Mouse (Mus musculus) hindbrain, embryonic 14.5 days (tissue): ENCODE results near the gene Trim11. TPM values are rescaled to one million over a fixed set of nuclear protein-coding genes. Genes with fewer than 3 reads are reported as not detected.

Experiments
- ATAC-seq: fragments of 200-750 bp; cut with Nextera tagmentation; 2 replicates; pipeline ENCODE4 v1.8.0; 2017; ENCODE audit warnings: moderate number of reproducible peaks, mild to moderate bottlenecking, moderate TSS enrichment, moderate library complexity; ENCODE audit not compliant: low FRiP score
- DNase-seq: peaks from one replicate; pipeline ENCODE4 v3.0.0-alpha.2; 2015; ENCODE audit warnings: low spot score
- H3K27ac ChIP-seq: fragments of 300-500 bp; sonication (generic); 2 replicates; pipeline ENCODE4 v1.5.1; 2014; ENCODE audit warnings: mild to moderate bottlenecking, moderate library complexity
- H3K27me3 ChIP-seq: fragments of 300-500 bp; sonication (generic); 2 replicates; pipeline ENCODE4 v1.6.1; 2014; ENCODE audit warnings: mild to moderate bottlenecking, low read length, mixed read lengths; ENCODE audit not compliant: control insufficient read depth, insufficient read depth
- H3K36me3 ChIP-seq: fragments of 300-500 bp; sonication (generic); replicated peaks from 2 replicates; pipeline ENCODE4 v1.6.1; 2014; ENCODE audit not compliant: control insufficient read depth, insufficient read depth
- H3K4me1 ChIP-seq: fragments of 300-500 bp; sonication (generic); replicated peaks from 2 replicates; pipeline ENCODE4 v1.6.1; 2014; ENCODE audit warnings: antibody characterized with exemption, low read length, mixed read lengths; ENCODE audit not compliant: control insufficient read depth, insufficient read depth
- H3K4me2 ChIP-seq: fragments of 300-500 bp; sonication (generic); replicated peaks from 2 replicates; pipeline ENCODE4 v1.6.1; 2014; ENCODE audit warnings: mild to moderate bottlenecking, moderate library complexity
- H3K4me3 ChIP-seq: fragments of 300-500 bp; sonication (generic); replicated peaks from 2 replicates; pipeline ENCODE4 v1.5.1; 2014; ENCODE audit warnings: mild to moderate bottlenecking, low read length
- H3K9ac ChIP-seq: fragments of 300-500 bp; sonication (generic); 2 replicates; pipeline ENCODE4 v1.6.1; 2014
- H3K9me3 ChIP-seq: fragments of 300-500 bp; sonication (generic); 2 replicates; pipeline ENCODE4 v1.6.1; 2016; ENCODE audit warnings: low read length; ENCODE audit not compliant: control insufficient read depth
- WGBS: fragments of 180-500 bp; shearing (Covaris S2); extraction: QIAGEN DNeasy Blood & Tissue Kit; methylation state at CpG from one replicate; pipeline ENCODE4 v1.1.7; 2014; 5-methylcytosine and 5-hydroxymethylcytosine counted together
- polyA plus RNA-seq: library from polyadenylated mRNA; unstranded; fragments of >200 nt; fragmentation: Nextera tagmentation; extraction: Ambion mirVana; gene quantifications from 2 replicates; pipeline ENCODE4 v1.2.1, GENCODE M21; 2014

Gene Trim11
- polyA plus RNA-seq, 1 experiment from 2014 or later: 18.9 TPM

- no peaks in the 10 kb centered on the region for H3K9me3 ChIP-seq
- peak; percentile 91 for ATAC-seq
- H3K27me3 ChIP-seq: no peaks in the 10 kb centered on the region
- H3K4me1 ChIP-seq: peaks cover 58% of the 10 kb centered on the region
- H3K9ac ChIP-seq: peak within 1 kb of the TSS; percentile 97
- WGBS: under 1% methylated on average over 49 of the region's 49 CpGs
- peaks cover 2% of the 10 kb centered on the region; the same call in 1 of the 2 replicates for H3K36me3 ChIP-seq
- H3K4me2 ChIP-seq: peak within 1 kb of the TSS; percentile 95
- H3K4me3 ChIP-seq: peak within 1 kb of the TSS; percentile 77
- peak within 1 kb of the TSS; percentile 100 for H3K27ac ChIP-seq
- DNase-seq: peak; percentile 99
Observed at GRCm38 (mm10) chr11:58954420-58955142, 23.3 kb upstream of the Trim11 start, which contains the start of the genes Hist3h2a and Trim17. Gene Hist3h2a, plus strand, starts transcription at chr11:58954685. Gene Trim17, plus strand, starts transcription at chr11:58954685.

- ATAC-seq: peak; percentile 3; the same call in 1 of the 2 replicates
- Histone ChIP-seq H3K4me1 (peaks cover 60% of the 10 kb centered on the region), H3K27ac (peak overlapping the region; percentile 100), H3K4me2 (peak overlapping the region; percentile 95), H3K9me3 (no peaks in the 10 kb centered on the region), H3K9ac (peak overlapping the region; percentile 92), H3K4me3 (peak overlapping the region; percentile 77), H3K27me3 (no peaks in the 10 kb centered on the region), H3K36me3 (peaks cover 2% of the 10 kb centered on the region; the same call in 1 of the 2 replicates)
- under 1% methylated on average over 20 of the region's 20 CpGs for WGBS
- no peak for DNase-seq
Observed at GRCm38 (mm10) chr11:58955143-58955867, 22.6 kb upstream of the Trim11 start.

- Histone ChIP-seq H3K27me3 (no peaks in the 10 kb centered on the region), H3K4me1 (peaks cover 56% of the 10 kb centered on the region), H3K4me3 (peak overlapping the region; percentile 77), H3K9me3 (no peaks in the 10 kb centered on the region), H3K4me2 (peak overlapping the region; percentile 95), H3K9ac (peak overlapping the region; percentile 92), H3K36me3 (peaks cover 2% of the 10 kb centered on the region; the same call in 1 of the 2 replicates), H3K27ac (peak overlapping the region; percentile 100; the same call in 1 of the 2 replicates)
- ATAC-seq (no peak), DNase-seq (no peak)
- 22% methylated on average over 8 of the region's 8 CpGs for WGBS
Observed at GRCm38 (mm10) chr11:58955868-58956257, 22.0 kb upstream of the Trim11 start.

- H3K9ac ChIP-seq: peak overlapping the region; percentile 92
Observed at GRCm38 (mm10) chr11:58957226-58957914, 20.5 kb upstream of the Trim11 start.

GRCm38 (mm10) chr11:58958536-58958935 is 19.4 kb upstream of the Trim11 start:
- 87% methylated on average over 6 of the region's 6 CpGs for WGBS

More at GRCm38 (mm10) chr11:58957226-58957914, 20.5 kb upstream of the Trim11 start:
- Histone ChIP-seq H3K27ac (no peak overlapping the region), H3K4me2 (peak overlapping the region; percentile 95), H3K27me3 (no peaks in the 10 kb centered on the region; the same call in 1 of the 2 replicates), H3K9me3 (no peaks in the 10 kb centered on the region), H3K4me1 (peaks cover 42% of the 10 kb centered on the region), H3K4me3 (peak overlapping the region; percentile 77), H3K36me3 (peaks cover 2% of the 10 kb centered on the region; the same call in 1 of the 2 replicates)
- ATAC-seq (no peak), DNase-seq (no peak)
- 83% methylated on average over 5 of the region's 5 CpGs for WGBS

GRCm38 (mm10) chr11:58959186-58959825 is 18.6 kb upstream of the Trim11 start:
- no peak for ATAC-seq
- peak overlapping the region; percentile 80 for H3K27ac ChIP-seq
- H3K27me3 ChIP-seq: no peaks in the 10 kb centered on the region; the same call in 1 of the 2 replicates
- H3K9ac ChIP-seq: peak overlapping the region; percentile 63
- 36% methylated on average over 15 of the region's 15 CpGs for WGBS
- peak overlapping the region; percentile 95 for H3K4me2 ChIP-seq
- peak overlapping the region; percentile 45 for H3K4me3 ChIP-seq
- no peaks in the 10 kb centered on the region for H3K9me3 ChIP-seq
- peaks cover 37% of the 10 kb centered on the region for H3K4me1 ChIP-seq
- H3K36me3 ChIP-seq: peaks cover 2% of the 10 kb centered on the region; the same call in 1 of the 2 replicates
- no peak for DNase-seq

More at GRCm38 (mm10) chr11:58958536-58958935, 19.4 kb upstream of the Trim11 start:
- H3K4me1 ChIP-seq: peaks cover 37% of the 10 kb centered on the region
- peak overlapping the region; percentile 95 for H3K4me2 ChIP-seq
- no peak for DNase-seq
- ATAC-seq: no peak
- peaks cover 2% of the 10 kb centered on the region; the same call in 1 of the 2 replicates for H3K36me3 ChIP-seq
- no peaks in the 10 kb centered on the region; the same call in 1 of the 2 replicates for H3K27me3 ChIP-seq
- no peak overlapping the region for H3K4me3 ChIP-seq
- no peaks in the 10 kb centered on the region for H3K9me3 ChIP-seq
- no peak overlapping the region for H3K27ac ChIP-seq
- H3K9ac ChIP-seq: 0 out of 2 replicates have a peak overlapping the region, but pooled peaks have one; percentile 63

GRCm38 (mm10) chr11:58959921-58960465 is 17.9 kb upstream of the Trim11 start:
- Histone ChIP-seq H3K36me3 (peaks cover 2% of the 10 kb centered on the region; the same call in 1 of the 2 replicates), H3K4me1 (peaks cover 37% of the 10 kb centered on the region)
- WGBS: 5% methylated on average over 40 of the region's 40 CpGs

More at GRCm38 (mm10) chr11:58959921-58960465, 17.9 kb upstream of the Trim11 start:
- ATAC-seq (peak; percentile 90), DNase-seq (peak; percentile 83)
- Histone ChIP-seq H3K9me3 (no peaks in the 10 kb centered on the region), H3K9ac (peak overlapping the region; percentile 63), H3K4me3 (peak overlapping the region; percentile 45), H3K27me3 (no peaks in the 10 kb centered on the region; the same call in 1 of the 2 replicates), H3K4me2 (peak overlapping the region; percentile 95), H3K27ac (peak overlapping the region; percentile 80)
